Mouse (Mus musculus) megakaryocyte, embryonic 14.5 days (primary cell): ENCODE data around the gene Stk16.

Source experiments
- FLI1 ChIP-seq: IDR thresholded peaks from 2 replicates; pipeline ENCODE4 v1.6.1; 2012; ENCODE audit warnings: low read length, inconsistent platforms, mixed read lengths
- GATA1 ChIP-seq: IDR thresholded peaks from 3 replicates; pipeline ENCODE4 v1.6.1; 2012; ENCODE audit warnings: mixed read lengths, low read length, inconsistent platforms, borderline replicate concordance

DNA sequence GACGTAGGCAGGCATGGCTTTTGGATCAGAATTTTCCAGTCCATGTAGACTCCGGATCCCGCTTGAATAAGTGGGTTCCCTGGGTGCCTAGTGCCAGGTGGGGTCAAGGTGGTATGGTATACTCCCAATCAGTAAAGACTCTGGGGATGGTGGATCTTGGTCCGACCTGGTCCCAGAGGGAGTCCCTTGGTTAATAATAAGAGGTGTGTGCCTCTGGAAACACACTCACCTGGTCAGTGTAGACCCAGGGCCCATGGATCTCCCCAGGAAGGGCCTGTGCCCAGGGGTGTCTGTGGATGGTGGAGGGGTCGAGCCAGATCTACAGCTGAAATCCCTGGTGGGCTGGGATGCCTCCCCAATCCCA lies 19.4 kb upstream of the Stk16 start:
- TF ChIP-seq GATA1 = no peak
- TF ChIP-seq FLI1 = no peak
